Mouse (Mus musculus) brown adipose tissue, adult 24 weeks (tissue): Measurements from ENCODE around the gene Rai1. TPM values are rescaled to one million over a fixed set of nuclear protein-coding genes. Genes with fewer than 3 reads are reported as not detected.
A peak's percentile ranks its signal among the peaks of the same experiment; 100 is the strongest.

Experiments
- H3K27ac ChIP-seq: fragments of 200-500 bp; replicated peaks from 2 replicates; pipeline ENCODE4 v1.5.1; 2012; ENCODE audit warnings: low read depth, mild to moderate bottlenecking, low read length
- H3K4me1 ChIP-seq: fragments of 200-500 bp; 2 replicates; pipeline ENCODE4 v1.6.1; 2012; ENCODE audit warnings: low read length, mixed read lengths; ENCODE audit not compliant: control insufficient read depth, insufficient read depth, insufficient read length
- H3K4me3 ChIP-seq: fragments of 200-500 bp; 2 replicates; pipeline ENCODE4 v1.5.1; 2012; ENCODE audit warnings: low read depth, mild to moderate bottlenecking, low read length, moderate library complexity; ENCODE audit not compliant: insufficient read depth
- polyA plus RNA-seq: library from polyadenylated mRNA; stranded (reverse); fragments of >200 nt; gene quantifications from 2 replicates; pipeline ENCODE4 v1.2.4, GENCODE M21; 2012; ENCODE audit not compliant: missing spikeins, insufficient read depth, insufficient read length

The Rai1 gene
- polyA plus RNA-seq, 1 experiment = 11.7 TPM

- H3K27ac ChIP-seq = no peak overlapping the region
- H3K4me3 ChIP-seq = no peak overlapping the region
- H3K4me1 ChIP-seq = peaks cover 19% of the 10 kb centered on the region
These were observed 106.3 kb downstream of the Rai1 start for GRCm38 (mm10) chr11:60211152-60211551.

GRCm38 (mm10) chr11:60211761-60212160, 106.9 kb downstream of the Rai1 start:
- Histone ChIP-seq H3K4me3 (no peak overlapping the region), H3K27ac (no peak overlapping the region), H3K4me1 (peaks cover 20% of the 10 kb centered on the region)

- H3K27ac ChIP-seq = no peak overlapping the region
- H3K4me1 ChIP-seq = peaks cover 18% of the 10 kb centered on the region
- no peak overlapping the region for H3K4me3 ChIP-seq
These were observed 108.5 kb downstream of the Rai1 start for GRCm38 (mm10) chr11:60213266-60213665.

- Histone ChIP-seq H3K27ac (no peak overlapping the region), H3K4me1 (peaks cover 15% of the 10 kb centered on the region), H3K4me3 (no peak overlapping the region)
These were observed 111.9 kb downstream of the Rai1 start for GRCm38 (mm10) chr11:60216671-60217070.

- Histone ChIP-seq H3K27ac (no peak overlapping the region), H3K4me1 (peaks cover 18% of the 10 kb centered on the region), H3K4me3 (no peak overlapping the region)
These were observed 112.7 kb downstream of the Rai1 start for GRCm38 (mm10) chr11:60217467-60217866.

- H3K27ac ChIP-seq = peak overlapping the region; percentile 91; the same call in 1 of the 2 replicates
- H3K4me1 ChIP-seq = peaks cover 20% of the 10 kb centered on the region
- H3K4me3 ChIP-seq = peak overlapping the region; percentile 78
These were observed 114.8 kb downstream of the Rai1 start for GRCm38 (mm10) chr11:60219609-60220008.

GRCm38 (mm10) chr11:60220291-60220804, 115.5 kb downstream of the Rai1 start:
- Histone ChIP-seq H3K4me3 (peak overlapping the region; percentile 78), H3K27ac (peak overlapping the region; percentile 91), H3K4me1 (peaks cover 22% of the 10 kb centered on the region)

GRCm38 (mm10) chr11:60221425-60221824, 116.6 kb downstream of the Rai1 start:
- H3K4me3 ChIP-seq = no peak overlapping the region
- H3K27ac ChIP-seq = no peak overlapping the region
- peaks cover 24% of the 10 kb centered on the region for H3K4me1 ChIP-seq

- peak overlapping the region; percentile 63 for H3K4me3 ChIP-seq
- H3K27ac ChIP-seq = no peak overlapping the region
- H3K4me1 ChIP-seq = peaks cover 20% of the 10 kb centered on the region
These were observed 117.3 kb downstream of the Rai1 start for GRCm38 (mm10) chr11:60222085-60222468.

GRCm38 (mm10) chr11:60222469-60223236, 117.8 kb downstream of the Rai1 start, which contains the start of gene Srebf1:
Gene Srebf1 (minus strand): TSS chr11:60222581.
- peaks cover 17% of the 10 kb centered on the region for H3K4me1 ChIP-seq
- peak within 1 kb of the TSS; percentile 63 for H3K4me3 ChIP-seq
- H3K27ac ChIP-seq = peak within 1 kb of the TSS; percentile 54; the same call in 1 of the 2 replicates

- Histone ChIP-seq H3K4me3 (no peak overlapping the region), H3K4me1 (peaks cover 16% of the 10 kb centered on the region), H3K27ac (no peak overlapping the region)
These were observed 119.9 kb downstream of the Rai1 start for GRCm38 (mm10) chr11:60224676-60225075.

GRCm38 (mm10) chr11:60225874-60226273, 121.1 kb downstream of the Rai1 start:
- Histone ChIP-seq H3K4me3 (no peak overlapping the region), H3K27ac (no peak overlapping the region), H3K4me1 (peaks cover 16% of the 10 kb centered on the region)

GRCm38 (mm10) chr11:60228525-60228924, 123.7 kb downstream of the Rai1 start:
- H3K4me1 ChIP-seq = peaks cover 11% of the 10 kb centered on the region
- H3K27ac ChIP-seq = no peak overlapping the region
- H3K4me3 ChIP-seq = no peak overlapping the region

- H3K27ac ChIP-seq = no peak overlapping the region
- no peak overlapping the region for H3K4me3 ChIP-seq
- peaks cover 6% of the 10 kb centered on the region for H3K4me1 ChIP-seq
These were observed 125.0 kb downstream of the Rai1 start for GRCm38 (mm10) chr11:60229821-60230220.

- no peak overlapping the region for H3K27ac ChIP-seq
- H3K4me3 ChIP-seq = no peak overlapping the region
- H3K4me1 ChIP-seq = peaks cover 2% of the 10 kb centered on the region
These were observed 125.7 kb downstream of the Rai1 start for GRCm38 (mm10) chr11:60230512-60230911.

GRCm38 (mm10) chr11:60231326-60231725, 126.5 kb downstream of the Rai1 start:
- Histone ChIP-seq H3K4me3 (no peak overlapping the region), H3K27ac (no peak overlapping the region)

More at GRCm38 (mm10) chr11:60231326-60231725, 126.5 kb downstream of the Rai1 start:
- no peaks in the 10 kb centered on the region; the same call in 1 of the 2 replicates for H3K4me1 ChIP-seq
